Mouse (Mus musculus): ENCODE results near the gene Mmp9. TPM values are rescaled to one million over a fixed set of nuclear protein-coding genes. Genes with fewer than 3 reads are reported as not detected.

Gene Mmp9
- total RNA-seq, 2 experiments from 2014 or later: 1.4 to 2.2 TPM

GRCm38 (mm10) chr2:164991808-164992207 is 51.2 kb downstream of the Mmp9 start:
- TF ChIP-seq CTCF (conservative IDR thresholded peaks at IDR 0.05): no peak
- no peak overlapping the region for H3K4me3 ChIP-seq
- no peak overlapping the region for H3K27ac ChIP-seq
- DNase-seq (ENCODE audit: low spot score in 2 of 2): no peak

- DNase-seq (ENCODE audit: low spot score in 2 of 2): no peak
- Histone ChIP-seq H3K27ac (peak overlapping the region; percentile 76), H3K4me3 (no peak overlapping the region)
- no peak for TF ChIP-seq CTCF (conservative IDR thresholded peaks at IDR 0.05)
Observed at GRCm38 (mm10) chr2:164994156-164994555, 53.6 kb downstream of the Mmp9 start.

- Histone ChIP-seq H3K27ac (peak overlapping the region; percentile 76), H3K4me3 (no peak overlapping the region)
- no peak for TF ChIP-seq CTCF (conservative IDR thresholded peaks at IDR 0.05)
- peak in 1 of 2 experiments; percentile 42 for DNase-seq (ENCODE audit: low spot score in 2 of 2)
Observed at GRCm38 (mm10) chr2:164994659-164995428, 54.3 kb downstream of the Mmp9 start.

GRCm38 (mm10) chr2:164995976-164996375 is 55.4 kb downstream of the Mmp9 start:
- TF ChIP-seq CTCF (conservative IDR thresholded peaks at IDR 0.05): no peak
- Histone ChIP-seq H3K27ac (peak overlapping the region; percentile 76), H3K4me3 (no peak overlapping the region)
- DNase-seq (ENCODE audit: low spot score in 2 of 2): no peak

- Histone ChIP-seq H3K4me3 (no peak overlapping the region), H3K27ac (peak overlapping the region; percentile 72)
- TF ChIP-seq CTCF (conservative IDR thresholded peaks at IDR 0.05): no peak
- no peak for DNase-seq (ENCODE audit: low spot score in 2 of 2)
Observed at GRCm38 (mm10) chr2:164996848-164997720, 56.5 kb downstream of the Mmp9 start.

GRCm38 (mm10) chr2:164997721-164998428 is 57.3 kb downstream of the Mmp9 start:
- TF ChIP-seq CTCF (conservative IDR thresholded peaks at IDR 0.05): no peak
- DNase-seq (ENCODE audit: low spot score in 2 of 2): no peak
- no peak overlapping the region for H3K4me3 ChIP-seq
- peak overlapping the region; percentile 72 for H3K27ac ChIP-seq

GRCm38 (mm10) chr2:165001958-165002357 is 61.4 kb downstream of the Mmp9 start:
- no peak for DNase-seq (ENCODE audit: low spot score in 2 of 2)
- peak; percentile 60 for TF ChIP-seq CTCF (conservative IDR thresholded peaks at IDR 0.05)
- no peak overlapping the region for H3K4me3 ChIP-seq
- H3K27ac ChIP-seq: peak overlapping the region; percentile 28; the same call in 1 of the 2 replicates

GRCm38 (mm10) chr2:165003108-165003507 is 62.5 kb downstream of the Mmp9 start:
- Histone ChIP-seq H3K4me3 (no peak overlapping the region), H3K27ac (peak overlapping the region; percentile 3; the same call in 1 of the 2 replicates)
- DNase-seq (ENCODE audit: low spot score in 2 of 2): no peak
- peak; percentile 8; the same call in 1 of the 2 replicates for TF ChIP-seq CTCF (conservative IDR thresholded peaks at IDR 0.05)

- no peak for TF ChIP-seq CTCF (conservative IDR thresholded peaks at IDR 0.05)
- H3K27ac ChIP-seq: no peak overlapping the region
- no peak overlapping the region for H3K4me3 ChIP-seq
- no peak for DNase-seq (ENCODE audit: low spot score in 2 of 2)
Observed at GRCm38 (mm10) chr2:165004237-165004636, 63.7 kb downstream of the Mmp9 start.

Other genes starting within 250 kb of the Mmp9 start
- gene Spint4, start 242.3 kb upstream of the Mmp9 start, total RNA-seq (2021): not detected
- not detected for gene Spint5, start 225.5 kb upstream of the Mmp9 start, total RNA-seq (2021)
- gene Wfdc3, start 194.8 kb upstream of the Mmp9 start, total RNA-seq (2021): 1 to 10 TPM in 1 of 2 experiments, under 1 TPM in 1; 0.64 to 1.3 TPM
- gene Dnttip1, start 194.8 kb upstream of the Mmp9 start, total RNA-seq (2021): 10 to 100 TPM; 40.4 to 41.2 TPM
- 1 to 10 TPM in 1 of 2 experiments, under 1 TPM in 1; 0.76 to 1.6 TPM for gene Ube2c, start 170.9 kb upstream of the Mmp9 start, total RNA-seq (2021)
- gene Tnnc2, start 160.8 kb upstream of the Mmp9 start, total RNA-seq (2021): not detected
- 10 to 100 TPM; 39.8 TPM for gene Snx21, start 155.0 kb upstream of the Mmp9 start, total RNA-seq (2021)
- 10 to 100 TPM; 25.8 to 32.2 TPM for gene Acot8, start 135.9 kb upstream of the Mmp9 start, total RNA-seq (2021)
- gene Zswim3, start 135.7 kb upstream of the Mmp9 start, total RNA-seq (2021): 1 to 10 TPM; 7.2 to 8.9 TPM
- gene Zswim1, start 118.1 kb upstream of the Mmp9 start, total RNA-seq (2021): 10 to 100 TPM; 23.6 to 25.2 TPM
- under 1 TPM; 0.47 to 0.79 TPM for gene Spata25, start 112.2 kb upstream of the Mmp9 start, total RNA-seq (2021)
- gene Ctsa, start 107.9 kb upstream of the Mmp9 start, total RNA-seq (2021): 100 to 1,000 TPM; 103 to 108 TPM
- gene Neurl2, start 107.3 kb upstream of the Mmp9 start, total RNA-seq (2021): 1 to 10 TPM; 2.8 to 3.6 TPM
- 10 to 100 TPM; 67.4 to 86.9 TPM for gene Pltp, start 83.1 kb upstream of the Mmp9 start, total RNA-seq (2021)
- 10 to 100 TPM; 45.9 to 49.6 TPM for gene Pcif1, start 61.5 kb upstream of the Mmp9 start, total RNA-seq (2021)
- gene Zfp335, start 29.0 kb upstream of the Mmp9 start, total RNA-seq (2021): 10 to 100 TPM; 29.0 to 30.9 TPM
- 100 to 1,000 TPM; 406 to 409 TPM for gene Slc12a5, start 20.0 kb downstream of the Mmp9 start, total RNA-seq (2021)
- gene Ncoa5, start 94.1 kb downstream of the Mmp9 start, total RNA-seq (2021): 10 to 100 TPM; 57.8 to 63.8 TPM
- under 1 TPM; 0.33 to 0.91 TPM for gene Cd40, start 114.8 kb downstream of the Mmp9 start, total RNA-seq (2021)
- gene 1700025C18Rik, start 150.0 kb downstream of the Mmp9 start, total RNA-seq (2021): not detected

Measured in layer of hippocampus, adult 2 months (tissue).